Mouse (Mus musculus) lung, embryonic 14.5 days (tissue): ENCODE results near the gene Fth1. TPM values are rescaled to one million over a fixed set of nuclear protein-coding genes. Genes with fewer than 3 reads are reported as not detected.

ENCODE experiments used
- ATAC-seq: fragments of 200-750 bp; cut with Nextera tagmentation; 2 replicates; pipeline ENCODE4 v1.8.0; 2017; ENCODE audit warnings: mild to moderate bottlenecking, moderate TSS enrichment, moderate library complexity; ENCODE audit not compliant: insufficient read depth
- DNase-seq: peaks from one replicate; pipeline ENCODE4 v3.0.0-alpha.2; 2015
- H3K27ac ChIP-seq: fragments of 300-500 bp; sonication (generic); 2 replicates; pipeline ENCODE4 v1.5.1; 2014; ENCODE audit warnings: low read depth, mild to moderate bottlenecking, moderate library complexity
- H3K27me3 ChIP-seq: fragments of 300-500 bp; sonication (generic); 2 replicates; pipeline ENCODE4 v1.6.1; 2014; ENCODE audit warnings: low read length, control low read depth; ENCODE audit not compliant: insufficient read depth
- H3K36me3 ChIP-seq: fragments of 300-500 bp; sonication (generic); 2 replicates; pipeline ENCODE4 v1.6.1; 2014; ENCODE audit warnings: control low read depth; ENCODE audit not compliant: insufficient read depth
- H3K4me1 ChIP-seq: fragments of 300-500 bp; sonication (generic); 2 replicates; pipeline ENCODE4 v1.6.1; 2014; ENCODE audit warnings: antibody characterized with exemption, control low read depth; ENCODE audit not compliant: insufficient read depth
- H3K4me2 ChIP-seq: fragments of 300-500 bp; sonication (generic); 2 replicates; pipeline ENCODE4 v1.6.1; 2014; ENCODE audit warnings: mild to moderate bottlenecking
- H3K4me3 ChIP-seq: fragments of 300-500 bp; sonication (generic); 2 replicates; pipeline ENCODE4 v1.5.1; 2014; ENCODE audit warnings: low read depth, low read length
- H3K9ac ChIP-seq: fragments of 300-500 bp; sonication (generic); 2 replicates; pipeline ENCODE4 v1.6.1; 2014
- H3K9me3 ChIP-seq: fragments of 300-500 bp; sonication (generic); 2 replicates; pipeline ENCODE4 v1.6.1; 2016; ENCODE audit warnings: low read depth, low read length, control low read depth
- CTCF ChIP-seq: IDR thresholded peaks from 2 replicates; pipeline ENCODE4 v1.5.1; 2016; ENCODE audit warnings: antibody characterized with exemption, low read depth
- WGBS: fragments of 180-500 bp; shearing (Covaris S2); extraction: QIAGEN DNeasy Blood & Tissue Kit; methylation state at CpG from one replicate; pipeline ENCODE4 v1.1.7; 2014; 5-methylcytosine and 5-hydroxymethylcytosine counted together
- polyA plus RNA-seq: library from polyadenylated mRNA; unstranded; fragments of >200 nt; fragmentation: Nextera tagmentation; extraction: Ambion mirVana; gene quantifications from 2 replicates; pipeline ENCODE4 v1.2.1, GENCODE M21; 2014

Gene Fth1
- polyA plus RNA-seq, 1 experiment from 2014 or later, result 1,692 TPM

GRCm38 (mm10) chr19:9952912-9953311, 27.5 kb upstream of the Fth1 start:
- Histone ChIP-seq H3K36me3 (no peaks in the 10 kb centered on the region), H3K27me3 (no peaks in the 10 kb centered on the region), H3K9me3 (no peaks in the 10 kb centered on the region), H3K27ac (no peak overlapping the region), H3K4me3 (no peak overlapping the region), H3K9ac (no peak overlapping the region), H3K4me1 (0 out of 2 replicates have a peak, but pooled peaks cover 8% of the 10 kb centered on the region), H3K4me2 (no peak overlapping the region)
- no peak for ATAC-seq
- 78% methylated on average over 3 of the region's 3 CpGs for WGBS
- no peak for TF ChIP-seq CTCF
- no peak for DNase-seq

- Histone ChIP-seq H3K4me3 (0 out of 2 replicates have a peak overlapping the region, but pooled peaks have one; percentile 10), H3K9ac (peak overlapping the region; percentile 51), H3K36me3 (no peaks in the 10 kb centered on the region), H3K4me1 (0 out of 2 replicates have a peak, but pooled peaks cover 8% of the 10 kb centered on the region), H3K9me3 (no peaks in the 10 kb centered on the region), H3K4me2 (peak overlapping the region; percentile 49), H3K27ac (peak overlapping the region; percentile 91), H3K27me3 (no peaks in the 10 kb centered on the region)
- peak; percentile 96 for ATAC-seq
- DNase-seq, result peak; percentile 95
- WGBS, result 19% methylated on average over 7 of the region's 7 CpGs
- TF ChIP-seq CTCF, result peak; percentile 32; the same call in 1 of the 2 replicates
Observed at GRCm38 (mm10) chr19:9954055-9954810, 26.2 kb upstream of the Fth1 start.

- no peak; the same call in 1 of the 2 replicates for TF ChIP-seq CTCF
- H3K9me3 ChIP-seq, result no peaks in the 10 kb centered on the region
- H3K9ac ChIP-seq, result peak overlapping the region; percentile 51
- H3K4me2 ChIP-seq, result peak overlapping the region; percentile 49
- 0 out of 2 replicates have a peak, but pooled peaks cover 8% of the 10 kb centered on the region for H3K4me1 ChIP-seq
- peak; percentile 76 for ATAC-seq
- no peaks in the 10 kb centered on the region for H3K36me3 ChIP-seq
- 15% methylated on average over 5 of the region's 5 CpGs for WGBS
- 0 out of 2 replicates have a peak overlapping the region, but pooled peaks have one; percentile 10 for H3K4me3 ChIP-seq
- peak; percentile 54 for DNase-seq
- no peaks in the 10 kb centered on the region for H3K27me3 ChIP-seq
- peak overlapping the region; percentile 91 for H3K27ac ChIP-seq
Observed at GRCm38 (mm10) chr19:9954811-9955202, 25.6 kb upstream of the Fth1 start.

DNA sequence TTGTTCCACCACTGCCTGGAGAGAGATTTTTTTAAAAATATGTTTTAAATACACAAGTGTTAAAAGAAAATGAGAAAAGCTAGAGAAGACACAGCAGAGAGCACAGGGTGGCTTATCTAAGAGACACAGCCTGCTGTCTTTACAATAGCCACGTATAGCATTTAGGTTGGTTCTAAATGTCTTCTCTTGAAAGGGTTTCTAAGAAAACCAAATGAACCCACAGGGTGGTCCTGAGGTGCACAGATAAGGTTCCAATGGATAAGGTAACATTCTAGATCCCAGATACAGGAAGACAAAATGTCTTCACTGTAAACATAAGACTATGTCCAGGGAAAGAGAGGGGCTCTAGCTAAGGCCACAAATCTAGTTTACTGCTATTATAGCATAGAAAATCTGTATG, 25.0 kb upstream of the Fth1 start:
- Histone ChIP-seq H3K27me3 (no peaks in the 10 kb centered on the region), H3K36me3 (no peaks in the 10 kb centered on the region), H3K4me3 (no peak overlapping the region), H3K27ac (peak overlapping the region; percentile 91), H3K9ac (no peak overlapping the region), H3K9me3 (no peaks in the 10 kb centered on the region), H3K4me1 (0 out of 2 replicates have a peak, but pooled peaks cover 8% of the 10 kb centered on the region), H3K4me2 (no peak overlapping the region)
- WGBS, result 45% methylated on average over 1 of the region's 1 CpGs
- no peak for TF ChIP-seq CTCF
- ATAC-seq (no peak), DNase-seq (no peak)

DNA sequence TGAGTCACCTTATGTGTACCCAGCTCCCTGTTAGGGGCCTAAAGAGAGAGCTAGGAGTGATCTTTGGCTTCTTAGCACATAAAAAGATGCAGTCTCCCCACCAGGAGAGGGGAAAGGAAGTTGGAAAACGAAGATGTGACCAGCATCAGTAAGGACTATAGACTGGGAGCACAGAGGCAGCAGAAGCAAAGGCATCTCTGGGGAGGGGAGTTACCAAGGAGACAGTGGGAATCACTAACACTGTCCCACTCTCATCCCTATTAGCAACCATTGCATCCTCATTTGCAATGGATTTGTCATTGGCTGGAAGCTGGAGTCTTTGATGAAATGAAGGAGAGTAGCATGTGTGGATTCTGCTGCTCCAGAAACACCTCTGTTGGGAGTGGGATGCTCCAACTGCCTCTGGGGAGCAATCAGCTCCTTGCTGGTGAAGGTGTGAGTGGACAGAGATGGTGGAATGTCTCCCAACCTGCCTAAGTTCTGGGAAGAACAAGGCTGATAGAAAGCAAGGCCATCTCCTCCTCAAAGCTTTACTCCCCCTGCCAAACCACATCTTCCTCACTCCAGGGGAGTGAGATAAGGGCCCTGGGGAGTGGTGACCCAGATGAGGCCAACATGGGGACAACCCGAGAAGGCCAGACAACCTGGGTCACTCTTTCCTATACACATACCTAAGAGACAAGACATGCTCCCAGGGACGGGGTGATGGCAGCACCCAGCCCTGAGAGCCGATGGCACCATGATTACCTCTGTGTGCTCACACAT, 23.6 kb upstream of the Fth1 start:
- no peak for TF ChIP-seq CTCF
- H3K27ac ChIP-seq, result no peak overlapping the region
- 0 out of 2 replicates have a peak, but pooled peaks cover 8% of the 10 kb centered on the region for H3K4me1 ChIP-seq
- WGBS, result 59% methylated on average over 4 of the region's 4 CpGs
- DNase-seq, result no peak
- H3K27me3 ChIP-seq, result no peaks in the 10 kb centered on the region
- no peak overlapping the region for H3K4me3 ChIP-seq
- no peak overlapping the region for H3K4me2 ChIP-seq
- no peaks in the 10 kb centered on the region for H3K36me3 ChIP-seq
- H3K9ac ChIP-seq, result no peak overlapping the region
- no peak for ATAC-seq
- no peaks in the 10 kb centered on the region for H3K9me3 ChIP-seq

- WGBS, result 80% methylated on average over 5 of the region's 5 CpGs
- TF ChIP-seq CTCF, result no peak
Observed at GRCm38 (mm10) chr19:9957965-9958364, 22.4 kb upstream of the Fth1 start.

DNA sequence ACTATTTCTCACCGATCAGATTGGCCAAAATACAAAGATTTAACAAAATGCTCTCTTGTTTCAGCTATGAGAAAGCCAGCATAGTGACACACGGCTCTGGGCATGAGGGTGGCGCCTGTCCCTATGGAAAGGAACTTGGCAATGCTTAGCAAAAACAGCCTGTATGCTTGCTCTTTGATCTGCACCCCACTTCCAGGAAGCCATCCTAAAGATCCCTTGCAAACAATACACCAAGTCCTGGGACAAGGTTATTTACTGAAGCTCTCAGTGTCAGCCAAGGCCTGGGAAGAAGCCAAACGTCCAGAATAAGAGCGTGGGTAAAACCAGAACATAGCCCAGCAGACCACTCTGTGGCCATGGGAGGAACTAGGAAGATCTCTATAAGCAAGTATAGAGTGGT, 19.6 kb upstream of the Fth1 start:
- no peaks in the 10 kb centered on the region for H3K36me3 ChIP-seq
- no peak overlapping the region for H3K27ac ChIP-seq
- no peaks in the 10 kb centered on the region for H3K9me3 ChIP-seq
- DNase-seq (no peak), ATAC-seq (no peak)
- WGBS, result 70% methylated on average over 5 of the region's 5 CpGs
- no peak overlapping the region for H3K4me2 ChIP-seq
- no peaks in the 10 kb centered on the region for H3K4me1 ChIP-seq
- H3K27me3 ChIP-seq, result no peaks in the 10 kb centered on the region
- no peak overlapping the region for H3K4me3 ChIP-seq
- H3K9ac ChIP-seq, result no peak overlapping the region
- no peak for TF ChIP-seq CTCF

More at GRCm38 (mm10) chr19:9957965-9958364, 22.4 kb upstream of the Fth1 start:
- H3K9ac ChIP-seq, result no peak overlapping the region
- no peak overlapping the region for H3K4me3 ChIP-seq
- H3K27ac ChIP-seq, result no peak overlapping the region; the same call in 1 of the 2 replicates
- H3K4me1 ChIP-seq, result 0 out of 2 replicates have a peak, but pooled peaks cover 8% of the 10 kb centered on the region
- H3K27me3 ChIP-seq, result no peaks in the 10 kb centered on the region
- no peaks in the 10 kb centered on the region for H3K36me3 ChIP-seq
- no peak overlapping the region for H3K4me2 ChIP-seq
- no peaks in the 10 kb centered on the region for H3K9me3 ChIP-seq
- ATAC-seq (no peak), DNase-seq (no peak)
